Mouse (Mus musculus): ENCODE results near the gene Rab3a. TPM values are rescaled to one million over a fixed set of nuclear protein-coding genes. Genes with fewer than 3 reads are reported as not detected.

The Rab3a gene
- polyA plus RNA-seq, 1 experiment from 2014 or later: 23.8 TPM

DNA sequence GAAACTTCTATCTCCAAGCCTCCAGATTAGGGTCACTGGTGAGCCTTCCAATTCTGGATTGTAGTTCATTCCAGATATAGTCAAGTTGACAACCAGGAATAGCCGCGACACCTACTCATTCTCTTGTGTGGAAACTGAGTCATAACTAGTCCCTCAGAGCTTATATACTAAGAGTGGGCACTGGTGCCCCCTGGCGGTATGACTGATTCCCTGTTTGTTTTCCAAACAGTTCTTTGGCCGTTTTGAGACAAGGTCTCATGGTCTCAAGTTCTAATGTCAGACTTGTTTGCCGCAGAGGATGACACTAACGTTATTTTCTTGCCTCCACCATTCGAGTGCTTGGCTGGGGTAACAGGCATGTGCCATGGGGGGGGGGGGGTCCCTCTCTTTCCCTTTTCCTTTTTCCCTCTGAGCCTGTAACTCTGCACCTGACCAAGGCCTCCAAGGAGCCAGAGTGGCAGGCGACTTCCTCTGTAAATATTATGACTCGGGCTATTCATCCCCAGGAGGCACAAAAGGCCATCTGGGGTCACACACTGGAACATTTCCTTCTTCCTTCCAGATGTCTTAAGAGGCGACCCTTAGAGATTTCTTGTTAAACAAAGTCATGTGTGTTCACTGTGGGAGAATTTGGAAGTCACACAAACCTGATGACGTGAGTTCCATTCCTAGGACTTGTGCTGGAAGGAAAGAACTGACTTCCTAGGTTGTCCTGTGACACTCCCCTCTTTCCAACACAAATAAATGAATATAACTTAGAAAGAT lies 2.3 kb upstream of the Rab3a start:
- H3K4me1 ChIP-seq: peaks cover 21% of the 10 kb centered on the region
- peak overlapping the region; percentile 67 for H3K27ac ChIP-seq
- no peak for ATAC-seq (ENCODE audit: insufficient number of reproducible peaks, insufficient read depth, low FRiP score, low TSS enrichment, low read depth)
- H3K9ac ChIP-seq: 0 out of 2 replicates have a peak overlapping the region, but pooled peaks have one; percentile 40
- peaks cover 14% of the 10 kb centered on the region for H3K36me3 ChIP-seq
- no peaks in the 10 kb centered on the region for H3K9me3 ChIP-seq
- WGBS: 19% methylated on average over 11 of the region's 11 CpGs
- peaks cover 22% of the 10 kb centered on the region for H3K27me3 ChIP-seq
- peak overlapping the region; percentile 41; the same call in 1 of the 2 replicates for H3K4me2 ChIP-seq
- no peak overlapping the region for H3K4me3 ChIP-seq

DNA sequence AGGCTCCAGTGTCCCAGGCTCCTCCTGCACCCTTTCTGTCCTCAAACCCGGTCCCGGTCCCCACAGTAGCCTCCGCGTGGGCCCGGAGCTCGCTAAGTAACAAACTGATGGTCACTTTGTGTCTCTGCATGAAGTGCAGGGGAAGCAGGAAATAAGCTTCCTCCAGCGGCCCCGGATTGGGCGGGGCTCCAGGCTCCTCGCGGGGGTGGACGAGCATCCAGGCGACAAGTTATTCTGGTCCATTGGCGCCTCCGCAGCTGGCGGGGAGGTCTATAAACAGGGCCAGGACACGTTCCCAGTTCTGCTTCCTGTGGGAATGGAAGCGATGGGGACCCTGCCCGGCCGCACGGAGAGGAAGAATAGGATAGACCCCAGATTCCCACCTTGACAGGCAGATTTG lies 1.3 kb upstream of the Rab3a start:
- Histone ChIP-seq H3K27me3 (peaks cover 13% of the 10 kb centered on the region), H3K27ac (peak overlapping the region; percentile 67; the same call in 1 of the 2 replicates), H3K9me3 (no peaks in the 10 kb centered on the region), H3K4me2 (peak overlapping the region; percentile 41), H3K36me3 (peaks cover 24% of the 10 kb centered on the region), H3K4me1 (peaks cover 21% of the 10 kb centered on the region), H3K4me3 (0 out of 2 replicates have a peak overlapping the region, but pooled peaks have one; percentile 4), H3K9ac (peak overlapping the region; percentile 40; the same call in 1 of the 2 replicates)
- 26% methylated on average over 21 of the region's 21 CpGs for WGBS
- no peak for ATAC-seq (ENCODE audit: insufficient number of reproducible peaks, insufficient read depth, low FRiP score, low TSS enrichment, low read depth)

DNA sequence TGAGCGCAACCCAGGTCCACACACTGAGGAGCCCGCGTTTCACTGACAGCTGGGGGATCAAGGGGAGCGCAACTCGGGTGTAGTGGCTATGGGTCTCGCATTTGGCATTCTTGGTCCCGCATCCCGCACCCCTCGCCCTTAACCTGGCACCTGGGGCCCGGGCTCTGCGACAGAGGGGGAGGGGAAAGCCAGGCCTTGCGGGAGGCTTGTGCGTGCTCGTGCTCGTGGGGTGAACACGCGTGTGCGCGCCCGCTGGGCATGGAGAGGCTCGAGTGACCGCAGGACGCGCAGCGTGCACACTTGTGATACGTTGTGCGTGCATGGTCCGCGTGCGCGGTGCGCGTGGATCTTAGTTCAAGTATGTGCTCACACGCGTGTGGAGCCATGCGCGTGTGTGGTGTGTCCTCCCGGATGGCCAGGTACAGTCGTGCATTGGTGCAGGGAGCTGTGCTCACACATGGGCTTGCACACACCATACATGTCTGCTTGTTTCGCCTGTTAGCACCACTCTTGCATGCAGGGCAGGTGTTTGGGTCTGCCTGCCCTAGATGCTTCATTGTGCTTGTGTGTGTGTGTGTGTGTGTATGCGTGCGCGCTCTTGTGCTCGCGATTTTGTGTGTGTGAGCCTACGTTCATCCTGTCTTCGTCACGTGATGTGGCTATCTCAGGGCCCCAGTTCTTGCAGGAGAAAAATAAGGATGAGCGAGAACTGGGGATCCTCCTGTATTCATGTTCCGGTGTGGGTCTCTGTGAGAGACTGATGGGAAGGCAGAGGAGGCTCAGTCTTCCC lies 587 bp downstream of the Rab3a start:
- H3K4me2 ChIP-seq: peak overlapping the region; percentile 95
- peak overlapping the region; percentile 69 for H3K27ac ChIP-seq
- WGBS: 14% methylated on average over 50 of the region's 50 CpGs
- H3K4me3 ChIP-seq: peak overlapping the region; percentile 81
- no peaks in the 10 kb centered on the region for H3K27me3 ChIP-seq
- H3K4me1 ChIP-seq: peaks cover 37% of the 10 kb centered on the region
- H3K9me3 ChIP-seq: no peaks in the 10 kb centered on the region
- peaks cover 30% of the 10 kb centered on the region for H3K36me3 ChIP-seq
- peak overlapping the region; percentile 90 for H3K9ac ChIP-seq
- peak; percentile 9; the same call in 1 of the 2 replicates for ATAC-seq (ENCODE audit: insufficient number of reproducible peaks, insufficient read depth, low FRiP score, low TSS enrichment, low read depth)

DNA sequence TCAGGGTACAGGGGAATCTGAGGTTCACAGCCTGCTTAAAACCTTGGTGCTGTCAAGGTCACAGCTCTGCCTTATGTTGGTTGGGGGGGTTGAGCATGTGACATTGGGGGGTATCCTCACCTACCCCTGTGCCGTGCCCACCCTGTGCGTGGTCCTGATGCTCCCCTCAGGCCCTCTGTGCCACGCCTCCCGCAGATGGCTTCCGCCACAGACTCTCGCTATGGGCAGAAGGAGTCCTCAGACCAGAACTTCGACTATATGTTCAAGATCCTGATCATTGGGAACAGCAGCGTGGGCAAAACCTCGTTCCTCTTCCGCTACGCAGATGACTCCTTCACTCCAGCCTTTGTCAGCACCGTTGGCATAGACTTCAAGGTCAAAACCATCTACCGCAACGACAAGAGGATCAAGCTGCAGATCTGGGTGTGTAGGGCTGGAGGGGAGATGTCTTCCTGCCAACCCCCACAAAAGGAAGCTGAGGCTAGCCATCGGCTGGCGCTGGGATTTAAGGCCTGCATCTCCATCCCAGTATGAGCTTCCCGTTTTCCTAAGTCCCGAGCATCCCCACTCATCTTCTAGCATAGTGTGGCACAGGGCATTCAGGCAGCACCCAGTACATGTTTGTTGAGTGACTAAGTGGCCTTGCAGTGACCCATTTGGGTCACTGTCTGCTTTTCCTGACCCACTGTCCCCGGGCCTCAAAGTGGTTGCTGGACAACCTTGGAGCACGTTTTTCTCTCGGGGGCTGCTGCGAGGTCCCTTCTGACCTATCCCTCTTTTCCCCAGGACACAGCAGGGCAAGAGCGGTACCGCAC lies 1.4 kb downstream of the Rab3a start:
- Histone ChIP-seq H3K36me3 (peaks cover 30% of the 10 kb centered on the region), H3K27me3 (no peaks in the 10 kb centered on the region), H3K4me1 (peaks cover 40% of the 10 kb centered on the region), H3K9me3 (no peaks in the 10 kb centered on the region), H3K27ac (no peak overlapping the region), H3K9ac (peak overlapping the region; percentile 90), H3K4me3 (peak overlapping the region; percentile 81), H3K4me2 (peak overlapping the region; percentile 95)
- 82% methylated on average over 24 of the region's 24 CpGs for WGBS
- no peak for ATAC-seq (ENCODE audit: insufficient number of reproducible peaks, insufficient read depth, low FRiP score, low TSS enrichment, low read depth)

DNA sequence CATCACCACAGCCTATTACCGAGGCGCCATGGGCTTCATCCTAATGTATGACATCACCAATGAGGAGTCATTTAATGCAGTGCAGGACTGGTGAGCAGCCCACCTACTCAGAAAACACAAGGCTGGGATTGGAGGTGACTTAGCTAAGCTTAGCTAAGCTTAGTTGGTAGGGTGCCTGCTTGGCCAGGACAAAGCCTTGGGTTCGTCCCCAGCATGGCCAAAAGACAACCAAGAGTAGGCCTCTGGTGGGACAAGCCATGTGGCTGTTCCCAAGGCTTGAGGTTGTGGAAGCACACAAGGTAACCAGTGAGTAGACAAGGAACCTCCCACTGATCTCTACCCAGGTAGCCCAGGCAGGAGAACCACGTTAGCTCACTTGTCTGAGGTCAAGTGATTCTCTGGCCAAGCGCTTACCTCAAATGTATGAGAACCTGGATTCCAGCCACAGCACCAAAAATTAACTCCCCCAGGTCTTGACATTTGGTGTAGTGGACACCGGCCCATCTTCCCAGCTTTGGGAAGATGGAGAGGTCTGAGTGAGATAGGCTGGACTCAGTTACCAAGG lies 2.1 kb downstream of the Rab3a start:
- peaks cover 30% of the 10 kb centered on the region for H3K36me3 ChIP-seq
- no peak overlapping the region for H3K4me2 ChIP-seq
- H3K9ac ChIP-seq: no peak overlapping the region
- no peak for ATAC-seq (ENCODE audit: insufficient number of reproducible peaks, insufficient read depth, low FRiP score, low TSS enrichment, low read depth)
- no peaks in the 10 kb centered on the region for H3K9me3 ChIP-seq
- 92% methylated on average over 6 of the region's 6 CpGs for WGBS
- H3K27ac ChIP-seq: no peak overlapping the region
- no peak overlapping the region for H3K4me3 ChIP-seq
- peaks cover 40% of the 10 kb centered on the region for H3K4me1 ChIP-seq
- H3K27me3 ChIP-seq: no peaks in the 10 kb centered on the region

- H3K27me3 ChIP-seq: no peaks in the 10 kb centered on the region
- peak overlapping the region; percentile 46; the same call in 1 of the 2 replicates for H3K9ac ChIP-seq
- no peak overlapping the region for H3K4me2 ChIP-seq
- ATAC-seq (ENCODE audit: insufficient number of reproducible peaks, insufficient read depth, low FRiP score, low TSS enrichment, low read depth): no peak
- 70% methylated on average over 22 of the region's 22 CpGs for WGBS
- no peak overlapping the region for H3K4me3 ChIP-seq
- peaks cover 30% of the 10 kb centered on the region for H3K36me3 ChIP-seq
- H3K9me3 ChIP-seq: no peaks in the 10 kb centered on the region
- H3K4me1 ChIP-seq: peaks cover 40% of the 10 kb centered on the region
- H3K27ac ChIP-seq: no peak overlapping the region
These were observed 3.2 kb downstream of the Rab3a start for GRCm38 (mm10) chr8:70757523-70758307.

DNA sequence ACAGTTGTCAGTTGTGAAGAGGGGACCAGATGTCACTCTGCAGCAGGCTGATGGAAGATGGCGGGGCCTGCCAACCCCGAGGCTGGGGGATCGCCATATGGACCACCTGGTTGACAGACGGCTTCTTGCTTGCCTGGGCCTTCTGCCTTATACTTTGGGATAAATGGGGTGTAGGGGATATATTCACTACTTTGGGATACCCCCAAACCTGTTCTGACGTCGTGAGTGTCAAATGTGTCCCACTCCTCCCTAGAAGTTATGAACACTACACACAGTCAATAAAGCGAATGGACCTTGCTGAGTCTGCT lies 3.8 kb downstream of the Rab3a start:
- Histone ChIP-seq H3K36me3 (peaks cover 30% of the 10 kb centered on the region), H3K27ac (no peak overlapping the region), H3K4me3 (no peak overlapping the region), H3K4me2 (no peak overlapping the region), H3K4me1 (peaks cover 37% of the 10 kb centered on the region), H3K9ac (no peak overlapping the region), H3K27me3 (no peaks in the 10 kb centered on the region), H3K9me3 (no peaks in the 10 kb centered on the region)
- WGBS: 77% methylated on average over 7 of the region's 7 CpGs
- no peak for ATAC-seq (ENCODE audit: insufficient number of reproducible peaks, insufficient read depth, low FRiP score, low TSS enrichment, low read depth)

- H3K4me2 ChIP-seq: peak overlapping the region; percentile 99; the same call in 1 of the 2 replicates
- H3K4me1 ChIP-seq: peaks cover 33% of the 10 kb centered on the region
- no peaks in the 10 kb centered on the region for H3K27me3 ChIP-seq
- H3K9ac ChIP-seq: 0 out of 2 replicates have a peak overlapping the region, but pooled peaks have one; percentile 27
- no peak overlapping the region for H3K27ac ChIP-seq
- no peaks in the 10 kb centered on the region for H3K9me3 ChIP-seq
- 72% methylated on average over 19 of the region's 19 CpGs for WGBS
- no peak overlapping the region for H3K4me3 ChIP-seq
- H3K36me3 ChIP-seq: peaks cover 35% of the 10 kb centered on the region
- no peak for ATAC-seq (ENCODE audit: insufficient number of reproducible peaks, insufficient read depth, low FRiP score, low TSS enrichment, low read depth)
These were observed 4.4 kb downstream of the Rab3a start for GRCm38 (mm10) chr8:70758616-70759561.

DNA sequence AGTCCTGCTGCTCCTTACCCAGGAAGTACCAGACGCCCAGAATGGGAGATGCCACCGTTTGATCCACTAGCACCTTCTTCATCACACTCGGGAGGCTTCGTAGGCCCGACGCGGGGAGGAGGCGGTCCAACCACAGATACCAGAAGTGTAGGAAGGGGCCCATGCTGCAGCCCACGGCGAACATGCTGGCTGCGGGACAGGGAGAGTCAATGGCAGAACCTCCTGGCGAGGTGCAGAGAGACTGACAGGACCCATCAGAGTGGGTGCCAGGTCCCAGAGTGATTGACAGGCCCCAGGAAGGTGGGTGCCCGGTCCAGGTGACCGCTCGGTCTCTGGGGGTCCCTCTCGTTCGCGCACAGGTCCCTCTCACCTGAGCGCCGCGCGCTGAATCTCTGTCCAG lies 5.9 kb downstream of the Rab3a start:
- H3K4me2 ChIP-seq: peak overlapping the region; percentile 99
- peaks cover 36% of the 10 kb centered on the region for H3K36me3 ChIP-seq
- H3K27ac ChIP-seq: peak overlapping the region; percentile 68; the same call in 1 of the 2 replicates
- ATAC-seq (ENCODE audit: insufficient number of reproducible peaks, insufficient read depth, low FRiP score, low TSS enrichment, low read depth): peak; percentile 0; the same call in 1 of the 2 replicates
- H3K4me1 ChIP-seq: peaks cover 30% of the 10 kb centered on the region
- H3K27me3 ChIP-seq: no peaks in the 10 kb centered on the region
- WGBS: under 1% methylated on average over 22 of the region's 22 CpGs
- H3K4me3 ChIP-seq: peak overlapping the region; percentile 68
- no peaks in the 10 kb centered on the region for H3K9me3 ChIP-seq
- peak overlapping the region; percentile 85 for H3K9ac ChIP-seq
